Mouse (Mus musculus) lung, adult 2 months (tissue): ENCODE results near the gene Vwa2. TPM values are rescaled to one million over a fixed set of nuclear protein-coding genes. Genes with fewer than 3 reads are reported as not detected.

Experiments used
- DNase-seq: peaks from one replicate; pipeline ENCODE4 v3.0.0; 2022
- H3K4me1 ChIP-seq: fragments of 200-500 bp; 2 replicates; pipeline ENCODE4 v1.6.1; 2011; ENCODE audit warnings: low read length; ENCODE audit not compliant: control insufficient read depth, insufficient read depth
- H3K4me3 ChIP-seq: fragments of 200-500 bp; replicated peaks from 2 replicates; pipeline ENCODE3; 2011; ENCODE audit warnings: low read depth, mild to moderate bottlenecking, control low read depth, low read length; ENCODE audit errors: extremely low read depth
- CTCF ChIP-seq: fragments of 200-500 bp; IDR thresholded peaks from 2 replicates; pipeline ENCODE4 v1.5.1; 2011; ENCODE audit warnings: mild to moderate bottlenecking, low read length, control low read depth; ENCODE audit not compliant: insufficient read depth
- POLR2A ChIP-seq: fragments of 200-500 bp; IDR thresholded peaks from 2 replicates; pipeline ENCODE4 v1.6.1; 2011; ENCODE audit warnings: low read depth, mild to moderate bottlenecking, control low read depth, low read length, borderline replicate concordance; ENCODE audit errors: extremely low read depth
- WGBS: fragments of 180-500 bp; shearing (Covaris S2); methylation state at CpG from one replicate; pipeline ENCODE4 v1.1.7; 2018; 5-methylcytosine and 5-hydroxymethylcytosine counted together
- polyA plus RNA-seq: library from polyadenylated mRNA; depleted of rRNA; stranded (reverse); fragments of >200 nt; gene quantifications from 2 replicates; pipeline ENCODE4 v1.2.3, GENCODE M21; 2012

Vwa2 gene
- polyA plus RNA-seq, 1 experiment, result 0.22 TPM

DNA sequence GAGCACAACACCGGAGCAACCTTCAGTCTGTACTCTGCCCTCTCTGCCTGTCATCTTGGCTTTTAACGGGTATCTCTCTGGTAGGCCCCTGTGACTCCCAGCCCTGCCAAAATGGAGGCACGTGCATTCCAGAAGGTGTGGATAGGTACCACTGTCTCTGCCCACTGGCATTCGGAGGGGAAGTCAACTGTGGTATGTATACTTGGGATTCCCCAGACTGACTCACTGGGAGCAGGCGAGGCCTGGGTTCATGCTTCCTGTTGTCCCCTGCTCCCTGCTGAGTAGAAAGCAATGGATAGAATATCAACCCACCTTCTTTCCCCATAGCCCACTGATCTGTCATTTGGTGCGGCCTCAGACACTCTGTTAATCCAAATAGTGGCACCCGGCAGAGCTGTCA, 31.3 kb downstream of the Vwa2 start:
- WGBS, result 77% methylated on average over 7 of the region's 7 CpGs
- TF ChIP-seq POLR2A, result no peak
- TF ChIP-seq CTCF, result no peak
- DNase-seq, result no peak
- Histone ChIP-seq H3K4me3 (no peak overlapping the region), H3K4me1 (no peaks in the 10 kb centered on the region)

DNA sequence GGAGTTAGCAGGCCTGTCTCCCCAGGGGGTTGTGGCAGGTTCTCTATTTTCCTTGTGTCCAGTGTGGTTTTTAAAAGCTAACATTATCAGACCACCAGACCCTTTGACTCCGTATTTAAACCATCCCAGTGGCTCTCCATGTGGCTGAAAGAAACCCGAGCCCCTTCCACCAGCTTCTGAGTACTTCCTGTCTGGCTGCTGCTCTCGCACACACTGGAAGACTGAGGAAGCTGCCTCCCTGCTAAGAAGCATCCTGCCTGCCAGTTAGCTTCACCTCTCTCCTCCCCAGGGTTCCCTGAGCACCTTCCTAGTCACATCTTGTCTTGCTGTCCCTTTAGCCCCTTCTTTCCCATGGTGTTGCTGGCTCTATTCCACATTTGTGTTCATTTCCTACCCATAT, 33.8 kb downstream of the Vwa2 start:
- TF ChIP-seq CTCF (no peak), POLR2A (no peak)
- DNase-seq, result no peak
- no peak overlapping the region for H3K4me3 ChIP-seq
- no peaks in the 10 kb centered on the region for H3K4me1 ChIP-seq
- 43% methylated on average over 3 of the region's 3 CpGs for WGBS

DNA sequence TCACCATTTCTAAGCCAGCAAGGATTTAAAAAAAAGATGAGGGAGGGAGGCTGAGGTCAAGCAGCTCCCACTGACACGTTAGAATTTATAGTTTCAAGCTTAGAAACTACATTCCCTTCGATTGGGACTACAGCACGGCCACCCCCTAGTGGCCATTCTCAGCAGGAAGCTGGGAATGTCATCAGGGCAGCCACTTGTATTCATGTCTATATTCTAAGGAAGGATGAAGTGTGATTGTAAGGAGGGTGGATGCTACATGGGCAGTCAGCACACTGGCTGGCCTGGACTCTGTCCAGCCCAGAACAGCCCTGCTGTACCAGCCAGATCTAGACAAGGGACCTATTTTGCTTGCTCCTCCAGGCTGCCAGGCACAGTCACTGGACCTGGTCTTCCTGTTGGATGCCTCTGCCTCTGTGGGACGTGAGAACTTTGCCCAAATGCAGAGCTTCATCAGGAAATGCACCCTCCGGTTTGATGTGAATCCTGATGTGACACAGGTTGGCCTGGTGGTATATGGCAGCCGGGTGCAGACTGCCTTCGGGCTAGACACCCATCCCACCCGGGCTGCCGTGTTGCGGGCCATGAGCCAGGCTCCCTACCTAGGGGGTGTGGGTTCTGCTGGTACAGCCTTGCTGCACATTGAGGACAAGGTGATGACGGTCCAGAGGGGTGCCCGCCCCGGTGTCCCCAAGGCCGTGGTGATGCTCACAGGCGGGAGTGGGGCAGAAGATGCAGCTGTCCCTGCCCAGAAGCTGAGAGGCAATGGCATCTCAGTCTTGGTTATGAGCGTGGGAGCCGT, 34.6 kb downstream of the Vwa2 start:
- DNase-seq, result no peak

DNA sequence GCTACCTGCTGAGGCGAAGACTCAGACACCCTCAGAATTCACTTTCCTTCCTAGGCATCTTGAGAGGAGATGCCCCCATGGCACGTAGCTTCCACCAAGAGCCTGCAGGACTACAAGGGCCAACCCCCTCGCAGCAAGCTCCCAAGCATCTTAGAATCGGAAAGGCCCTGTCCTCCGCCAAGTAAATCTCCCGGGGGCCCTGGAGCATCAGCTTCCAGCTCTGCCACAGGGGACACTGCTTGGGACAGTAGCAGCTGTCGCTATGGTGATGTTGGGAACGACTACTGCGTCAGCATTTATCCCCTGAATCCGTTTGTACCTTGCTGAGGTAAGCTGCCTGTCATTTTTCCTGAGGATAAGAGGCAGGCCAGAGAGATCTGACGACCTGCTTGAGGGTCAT, 36.5 kb downstream of the Vwa2 start:
- no peak for DNase-seq
- whole genome bisulfite sequencing, result 72% methylated on average over 11 of the region's 11 CpGs
- TF ChIP-seq POLR2A, result no peak
- TF ChIP-seq CTCF, result no peak
- H3K4me1 ChIP-seq, result no peaks in the 10 kb centered on the region
- H3K4me3 ChIP-seq, result no peak overlapping the region

More for the DNA sequence above, 34.6 kb downstream of the Vwa2 start:
- H3K4me3 ChIP-seq, result no peak overlapping the region
- TF ChIP-seq CTCF (peak; percentile 82), POLR2A (no peak)
- 69% methylated on average over 17 of the region's 17 CpGs for WGBS
- H3K4me1 ChIP-seq, result no peaks in the 10 kb centered on the region

DNA sequence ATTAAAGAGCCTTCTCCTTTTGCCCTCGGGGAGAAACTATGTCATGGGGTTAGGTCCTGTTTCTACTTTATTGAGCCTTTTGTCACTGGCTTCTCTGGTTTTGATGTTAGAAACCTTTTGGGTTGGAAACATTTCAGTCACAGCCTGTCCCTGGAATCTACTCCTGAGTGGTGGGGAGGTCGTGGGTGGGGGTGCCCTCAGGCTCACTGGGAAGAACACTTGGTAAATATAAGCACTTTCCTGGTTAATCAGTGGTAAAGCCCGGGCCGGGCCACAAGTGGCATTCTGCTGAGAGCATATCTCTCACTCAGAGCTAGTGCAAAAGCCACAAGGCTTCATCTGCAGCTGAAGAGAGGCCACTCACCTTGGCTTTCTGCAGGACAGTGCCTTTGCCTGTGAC, 39.7 kb downstream of the Vwa2 start:
- Histone ChIP-seq H3K4me1 (no peaks in the 10 kb centered on the region), H3K4me3 (no peak overlapping the region)
- TF ChIP-seq POLR2A (no peak), CTCF (no peak)
- no peak for DNase-seq
- WGBS, result 70% methylated on average over 4 of the region's 4 CpGs

DNA sequence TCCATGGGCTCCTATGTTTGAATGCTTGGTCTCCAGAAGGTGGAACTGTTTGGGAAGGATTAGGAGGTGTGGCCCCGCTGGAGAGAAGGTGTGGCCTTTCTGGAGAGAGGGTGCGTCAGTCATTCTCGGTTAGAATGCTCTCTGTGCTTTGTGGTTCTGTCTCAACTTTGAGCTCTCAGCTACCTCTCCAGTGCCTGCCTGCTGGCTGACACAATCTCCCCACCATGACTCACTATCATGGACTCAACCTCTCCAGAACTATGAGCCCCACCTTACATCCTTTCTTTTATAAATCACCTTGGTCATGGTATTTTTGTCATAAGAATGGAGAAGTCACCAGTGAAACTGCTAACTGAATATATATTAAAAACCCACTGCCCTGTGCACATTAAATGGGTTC, 40.6 kb downstream of the Vwa2 start:
- DNase-seq, result no peak
- Histone ChIP-seq H3K4me1 (no peaks in the 10 kb centered on the region), H3K4me3 (no peak overlapping the region)
- WGBS, result 78% methylated on average over 3 of the region's 3 CpGs
- TF ChIP-seq CTCF, result no peak
- no peak for TF ChIP-seq POLR2A

DNA sequence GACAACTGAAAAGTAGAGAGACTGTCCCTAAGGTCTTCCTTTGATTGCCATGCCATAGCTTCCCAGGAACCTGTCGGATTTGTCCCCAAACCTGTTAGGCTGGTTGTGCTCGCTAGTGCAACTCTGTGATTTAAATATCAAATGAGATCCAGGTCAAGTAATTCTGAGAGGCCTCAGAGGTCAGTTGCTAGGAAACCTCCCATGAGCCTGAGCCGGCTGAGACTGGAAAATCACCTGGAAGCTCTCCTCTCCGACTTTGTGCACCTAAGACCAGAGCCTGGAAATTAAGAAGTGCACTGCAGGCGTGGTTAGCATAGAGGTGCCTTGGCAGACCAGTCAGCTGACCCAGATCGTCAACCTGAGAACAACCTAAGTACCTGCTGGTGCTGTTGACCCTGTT, 41.0 kb downstream of the Vwa2 start:
- DNase-seq, result peak; percentile 67
- TF ChIP-seq CTCF, result no peak
- 63% methylated on average over 6 of the region's 6 CpGs for WGBS
- H3K4me3 ChIP-seq, result no peak overlapping the region
- no peaks in the 10 kb centered on the region for H3K4me1 ChIP-seq

DNA sequence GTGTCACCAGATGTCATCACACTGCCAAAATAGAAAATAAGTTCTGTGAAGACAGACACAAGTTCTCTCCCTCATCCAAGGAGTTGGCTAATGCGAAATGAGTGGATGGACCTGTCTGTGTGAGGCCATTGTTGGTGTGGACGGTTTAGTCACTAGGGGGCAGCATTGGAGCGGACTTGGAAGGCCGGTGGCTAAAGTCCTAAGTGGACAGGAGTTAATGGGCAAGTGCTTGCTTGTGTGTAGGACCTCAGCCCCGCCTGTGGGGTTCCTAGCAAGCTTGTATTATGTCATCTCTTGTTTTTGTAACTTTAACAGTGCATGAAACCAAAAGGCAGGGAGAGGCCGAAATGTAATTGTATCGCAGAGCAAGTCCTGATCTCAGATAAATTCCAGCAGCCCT, 45.6 kb downstream of the Vwa2 start:
- TF ChIP-seq POLR2A (no peak), CTCF (peak; percentile 94)
- DNase-seq, result peak; percentile 83
- WGBS, result 14% methylated on average over 7 of the region's 7 CpGs
- no peak overlapping the region for H3K4me3 ChIP-seq
- H3K4me1 ChIP-seq, result no peaks in the 10 kb centered on the region

DNA sequence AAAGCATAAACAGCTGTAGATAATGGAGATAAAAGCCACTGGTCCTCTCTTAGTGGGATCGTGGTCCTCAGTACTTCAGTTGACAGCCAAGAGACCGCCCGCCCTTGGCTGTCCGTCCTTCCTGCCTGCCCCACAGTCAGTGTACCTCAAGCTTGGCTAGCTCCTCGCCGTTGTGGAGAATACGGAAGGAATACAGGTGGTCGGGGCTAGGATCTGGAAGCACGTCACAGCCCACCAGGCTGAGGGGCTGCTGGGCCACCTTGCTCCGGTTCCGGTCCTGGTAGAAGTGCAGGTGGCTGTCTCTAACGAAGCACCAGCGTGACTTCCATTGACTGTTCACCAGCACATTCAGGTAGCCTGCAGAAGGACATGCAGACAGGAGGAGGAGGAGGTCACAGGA, 46.2 kb downstream of the Vwa2 start:
- TF ChIP-seq CTCF, result no peak
- Histone ChIP-seq H3K4me1 (no peaks in the 10 kb centered on the region), H3K4me3 (no peak overlapping the region)
- WGBS, result 86% methylated on average over 13 of the region's 13 CpGs
- DNase-seq, result no peak

DNA sequence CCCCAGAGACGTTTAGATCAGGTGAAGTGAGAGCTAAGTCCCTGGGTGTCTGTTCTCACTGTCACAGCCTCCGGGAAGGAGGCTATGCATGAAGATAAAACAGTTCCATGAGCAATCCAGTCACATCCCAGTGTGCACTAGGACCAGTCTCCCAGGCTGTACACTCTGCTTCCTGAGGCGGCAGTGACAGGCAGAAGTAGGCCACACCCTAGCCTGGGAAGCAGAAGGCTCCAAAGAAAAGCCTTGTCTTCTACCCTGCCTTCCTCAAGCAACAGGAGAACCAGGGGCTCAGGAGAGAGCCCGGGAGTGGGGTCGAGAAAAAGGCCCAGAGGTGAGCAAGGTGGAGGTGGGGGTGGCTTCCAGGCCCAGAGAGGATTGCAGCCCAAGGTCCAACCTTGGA, 47.7 kb downstream of the Vwa2 start:
- DNase-seq, result no peak
- WGBS, result 61% methylated on average over 5 of the region's 5 CpGs
- Histone ChIP-seq H3K4me1 (no peaks in the 10 kb centered on the region), H3K4me3 (no peak overlapping the region)
- TF ChIP-seq CTCF (no peak), POLR2A (no peak)
